17 mouse cellular contexts compared by ENCODE assay signal in genomic region chr6:144483166-144483565, GRCm38 (mm10).
DNase-seq lines count a peak whose midpoint lies in the region; ATAC-seq lines count a peak whose summit lies in the region.
"Had no signal": no experiment of that assay in that cellular context is flagged by ENCODE, and none has a peak within 500 bp of the region (broad histone marks: within the 10 kb centered on the region; RNA-seq: fewer than 3 reads in every experiment).

No protein-coding gene starts in this region.

- ATAC-seq in common myeloid progenitor, adult 5-6 weeks (replicated peaks; ENCODE audit: low read depth, poor library complexity, severe bottlenecking): peak; percentile 94
- 0 out of 2 replicates have a peak, but pooled peaks have one; percentile 30 for ATAC-seq in granulocyte monocyte progenitor cell, adult 5-6 weeks (replicated peaks; ENCODE audit: poor library complexity, severe bottlenecking)
- peak; percentile 70 for ATAC-seq in megakaryocyte progenitor cell, adult 5-6 weeks (replicated peaks; ENCODE audit: poor library complexity)
- ATAC-seq: forebrain, embryonic 13.5 days; forebrain, embryonic 16.5 days had no signal

- DNase-seq in kidney, postnatal 4 days: no peak
- DNase-seq in embryo, embryonic 9.5 days (ENCODE audit: extremely low spot score): no peak
- no peak for DNase-seq in adrenal gland, adult 2 months
- DNase-seq: adrenal gland, adult 8-10 months; adrenal gland, postnatal 14 days; adrenal gland, postnatal 36 days; cerebellum, adult 11-12 months; cerebellum, adult 2 months; cerebellum, adult 9-10 months; cerebellum, postnatal 10 days; cerebellum, postnatal 25 days; embryo, embryonic 11 days had no signal

Comparison
In these comparisons a context has a peak if more than half of its experiments do, and no peak if none do; other contexts are left out.
1. ATAC-seq: peak in every context shown above with its lines; median percentile 94 in common myeloid progenitor, adult 5-6 weeks; 70 in megakaryocyte progenitor cell, adult 5-6 weeks; 30 in granulocyte monocyte progenitor cell, adult 5-6 weeks.